Mouse (Mus musculus): ENCODE results near the gene Usp11.

DNA sequence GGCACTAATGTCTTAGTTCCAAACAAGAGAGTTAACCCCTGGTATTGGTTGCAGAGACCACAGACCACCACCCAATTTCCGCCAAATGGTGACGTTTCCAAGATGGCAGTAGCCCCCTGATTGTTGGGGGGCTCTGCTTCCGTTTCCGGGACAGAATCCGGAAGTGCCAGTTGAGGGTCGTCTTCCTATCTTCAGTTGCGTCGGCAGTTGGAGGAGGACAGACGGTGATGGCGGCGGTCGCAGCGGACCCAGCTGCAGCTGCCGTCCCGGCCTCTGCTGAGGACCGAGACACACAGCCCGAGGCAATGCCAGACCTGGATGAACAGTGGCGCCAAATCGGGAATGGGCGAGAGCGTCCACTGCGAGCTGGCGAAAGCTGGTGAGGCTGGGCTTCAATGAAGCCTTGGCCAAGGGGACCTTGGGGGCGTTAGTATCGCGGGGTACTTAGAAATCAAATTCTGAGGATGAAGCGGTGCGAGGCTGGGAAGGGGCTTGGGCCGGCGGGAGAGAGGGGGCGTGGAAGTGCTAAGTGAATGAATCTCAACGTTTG, at the start of gene Usp11:
- TF ChIP-seq CTCF (IDR thresholded peaks at IDR 0.05; ENCODE audit: low read depth) (no peak), EP300 (IDR thresholded peaks at IDR 0.05; ENCODE audit: low read depth) (no peak)
